Mouse (Mus musculus) forebrain, embryonic 13.5 days (tissue): ENCODE measurements at regions not wholly inside any gene's neighbourhood (a gene's known extent, or its start where the extent isn't known, plus 50 kb on each side); places are given as distances from the start of the nearest gene placed in this dataset.
A peak's percentile ranks its signal among the peaks of the same experiment; 100 is the strongest.

Experiments
- ATAC-seq: fragments of 200-750 bp; cut with Nextera tagmentation; 2 replicates; pipeline ENCODE4 v1.8.0; 2017
- H3K27ac ChIP-seq: fragments of 300-500 bp; sonication (generic); 2 replicates; pipeline ENCODE4 v1.5.1; 2015; ENCODE audit warnings: inconsistent platforms, mild to moderate bottlenecking, moderate library complexity
- H3K27me3 ChIP-seq: fragments of 300-500 bp; sonication (generic); 2 replicates; pipeline ENCODE4 v1.6.1; 2015; ENCODE audit warnings: mild to moderate bottlenecking, inconsistent platforms
- H3K36me3 ChIP-seq: fragments of 300-500 bp; sonication (generic); 2 replicates; pipeline ENCODE4 v1.6.1; 2015; ENCODE audit warnings: mild to moderate bottlenecking, inconsistent platforms; ENCODE audit not compliant: poor library complexity, severe bottlenecking
- H3K4me1 ChIP-seq: fragments of 300-500 bp; sonication (generic); 2 replicates; pipeline ENCODE4 v1.6.1; 2015; ENCODE audit warnings: inconsistent platforms
- H3K4me2 ChIP-seq: fragments of 300-500 bp; sonication (generic); 2 replicates; pipeline ENCODE4 v1.6.1; 2015; ENCODE audit warnings: inconsistent platforms, mild to moderate bottlenecking, moderate library complexity
- H3K4me3 ChIP-seq: fragments of 300-500 bp; sonication (generic); 2 replicates; pipeline ENCODE4 v1.5.1; 2015; ENCODE audit warnings: mild to moderate bottlenecking, inconsistent platforms
- H3K9ac ChIP-seq: fragments of 300-500 bp; sonication (generic); 2 replicates; pipeline ENCODE4 v1.6.1; 2015; ENCODE audit warnings: mild to moderate bottlenecking, inconsistent platforms
- H3K9me3 ChIP-seq: fragments of 300-500 bp; sonication (generic); replicated peaks from 2 replicates; pipeline ENCODE4 v1.6.1; 2016; ENCODE audit warnings: inconsistent platforms
- WGBS: fragments of 180-500 bp; shearing (Covaris S2); methylation state at CpG from one replicate; pipeline ENCODE4 v1.1.7; 2015; 5-methylcytosine and 5-hydroxymethylcytosine counted together

GRCm38 (mm10) chr2:45800131-45800530, 682.9 kb upstream of the Zeb2 start:
- Histone ChIP-seq H3K36me3 (no peaks in the 10 kb centered on the region), H3K27me3 (no peaks in the 10 kb centered on the region), H3K9ac (no peak overlapping the region), H3K4me3 (no peak overlapping the region), H3K27ac (no peak overlapping the region), H3K4me2 (no peak overlapping the region), H3K9me3 (no peaks in the 10 kb centered on the region), H3K4me1 (no peaks in the 10 kb centered on the region)
- ATAC-seq = no peak
- 84% methylated on average over 2 of the region's 2 CpGs for WGBS

- H3K9ac ChIP-seq = no peak overlapping the region
- H3K4me3 ChIP-seq = no peak overlapping the region
- H3K27me3 ChIP-seq = no peaks in the 10 kb centered on the region
- WGBS = 61% methylated on average over 3 of the region's 3 CpGs
- H3K9me3 ChIP-seq = no peaks in the 10 kb centered on the region
- H3K36me3 ChIP-seq = no peaks in the 10 kb centered on the region
- H3K4me1 ChIP-seq = peaks cover 17% of the 10 kb centered on the region
- H3K4me2 ChIP-seq = no peak overlapping the region
- H3K27ac ChIP-seq = no peak overlapping the region
- ATAC-seq = no peak
Measured at GRCm38 (mm10) chr2:45793561-45793960, 676.4 kb upstream of the Zeb2 start.

GRCm38 (mm10) chr2:45789739-45790138, 672.5 kb upstream of the Zeb2 start:
- peak; percentile 81 for ATAC-seq
- Histone ChIP-seq H3K27me3 (no peaks in the 10 kb centered on the region), H3K4me1 (peaks cover 30% of the 10 kb centered on the region), H3K27ac (no peak overlapping the region), H3K36me3 (no peaks in the 10 kb centered on the region), H3K9ac (no peak overlapping the region), H3K4me2 (no peak overlapping the region), H3K9me3 (no peaks in the 10 kb centered on the region), H3K4me3 (no peak overlapping the region)
- 4% methylated on average over 4 of the region's 4 CpGs for WGBS

GRCm38 (mm10) chr2:45787732-45788390, 670.7 kb upstream of the Zeb2 start:
- no peak for ATAC-seq
- Histone ChIP-seq H3K36me3 (no peaks in the 10 kb centered on the region), H3K9ac (no peak overlapping the region), H3K4me2 (no peak overlapping the region), H3K4me1 (peaks cover 25% of the 10 kb centered on the region), H3K27ac (no peak overlapping the region), H3K4me3 (no peak overlapping the region), H3K27me3 (no peaks in the 10 kb centered on the region), H3K9me3 (no peaks in the 10 kb centered on the region)
- WGBS = 68% methylated on average over 16 of the region's 16 CpGs

- H3K9ac ChIP-seq = no peak overlapping the region
- no peaks in the 10 kb centered on the region for H3K36me3 ChIP-seq
- H3K27ac ChIP-seq = no peak overlapping the region
- no peaks in the 10 kb centered on the region for H3K27me3 ChIP-seq
- H3K9me3 ChIP-seq = no peaks in the 10 kb centered on the region
- no peak overlapping the region for H3K4me2 ChIP-seq
- H3K4me3 ChIP-seq = no peak overlapping the region
- 0 out of 2 replicates have a peak, but pooled peaks have one; percentile 56 for ATAC-seq
- H3K4me1 ChIP-seq = peaks cover 25% of the 10 kb centered on the region
- 23% methylated on average over 6 of the region's 6 CpGs for WGBS
Measured at GRCm38 (mm10) chr2:45786787-45787186, 669.6 kb upstream of the Zeb2 start.

GRCm38 (mm10) chr2:45785684-45786083, 668.5 kb upstream of the Zeb2 start:
- H3K9ac ChIP-seq = no peak overlapping the region
- H3K4me1 ChIP-seq = peaks cover 25% of the 10 kb centered on the region
- H3K27me3 ChIP-seq = no peaks in the 10 kb centered on the region
- no peak overlapping the region for H3K27ac ChIP-seq
- H3K36me3 ChIP-seq = no peaks in the 10 kb centered on the region
- WGBS = 73% methylated on average over 2 of the region's 2 CpGs
- H3K4me2 ChIP-seq = no peak overlapping the region
- H3K4me3 ChIP-seq = no peak overlapping the region
- no peak for ATAC-seq
- no peaks in the 10 kb centered on the region for H3K9me3 ChIP-seq

- H3K4me2 ChIP-seq = no peak overlapping the region
- no peak for ATAC-seq
Measured at GRCm38 (mm10) chr2:45783634-45784412, 666.6 kb upstream of the Zeb2 start.

GRCm38 (mm10) chr2:45777466-45777865, 660.3 kb upstream of the Zeb2 start:
- WGBS = 87% methylated on average over 7 of the region's 7 CpGs
- H3K27me3 ChIP-seq = no peaks in the 10 kb centered on the region
- H3K9ac ChIP-seq = no peak overlapping the region
- no peak overlapping the region for H3K27ac ChIP-seq
- H3K4me2 ChIP-seq = no peak overlapping the region
- H3K4me1 ChIP-seq = no peaks in the 10 kb centered on the region
- no peaks in the 10 kb centered on the region; the same call in 1 of the 2 replicates for H3K9me3 ChIP-seq
- H3K4me3 ChIP-seq = no peak overlapping the region
- ATAC-seq = no peak
- H3K36me3 ChIP-seq = no peaks in the 10 kb centered on the region

More at GRCm38 (mm10) chr2:45783634-45784412, 666.6 kb upstream of the Zeb2 start:
- Histone ChIP-seq H3K9me3 (no peaks in the 10 kb centered on the region), H3K27me3 (no peaks in the 10 kb centered on the region), H3K36me3 (no peaks in the 10 kb centered on the region), H3K4me3 (no peak overlapping the region), H3K4me1 (peaks cover 15% of the 10 kb centered on the region), H3K9ac (no peak overlapping the region), H3K27ac (no peak overlapping the region)
- WGBS = 79% methylated on average over 9 of the region's 9 CpGs

GRCm38 (mm10) chr2:45776485-45777135, 659.4 kb upstream of the Zeb2 start:
- no peaks in the 10 kb centered on the region for H3K27me3 ChIP-seq
- ATAC-seq = peak; percentile 21; the same call in 1 of the 2 replicates
- no peak overlapping the region for H3K27ac ChIP-seq
- 69% methylated on average over 17 of the region's 17 CpGs for WGBS
- H3K4me3 ChIP-seq = no peak overlapping the region
- no peaks in the 10 kb centered on the region; the same call in 1 of the 2 replicates for H3K9me3 ChIP-seq
- H3K4me2 ChIP-seq = no peak overlapping the region; the same call in 1 of the 2 replicates
- H3K9ac ChIP-seq = no peak overlapping the region
- H3K4me1 ChIP-seq = no peaks in the 10 kb centered on the region
- H3K36me3 ChIP-seq = no peaks in the 10 kb centered on the region

- Histone ChIP-seq H3K4me1 (no peaks in the 10 kb centered on the region), H3K27ac (no peak overlapping the region), H3K4me3 (no peak overlapping the region), H3K27me3 (no peaks in the 10 kb centered on the region), H3K9ac (no peak overlapping the region), H3K9me3 (no peaks in the 10 kb centered on the region; the same call in 1 of the 2 replicates), H3K4me2 (no peak overlapping the region), H3K36me3 (no peaks in the 10 kb centered on the region)
- ATAC-seq = no peak
- 91% methylated on average over 4 of the region's 4 CpGs for WGBS
Measured at GRCm38 (mm10) chr2:45775691-45776090, 658.5 kb upstream of the Zeb2 start.

GRCm38 (mm10) chr2:45774416-45774815, 657.2 kb upstream of the Zeb2 start:
- Histone ChIP-seq H3K36me3 (no peaks in the 10 kb centered on the region), H3K9ac (no peak overlapping the region), H3K27ac (no peak overlapping the region), H3K4me1 (no peaks in the 10 kb centered on the region), H3K27me3 (no peaks in the 10 kb centered on the region), H3K9me3 (no peaks in the 10 kb centered on the region; the same call in 1 of the 2 replicates), H3K4me2 (no peak overlapping the region), H3K4me3 (no peak overlapping the region)
- ATAC-seq = no peak
- 84% methylated on average over 3 of the region's 3 CpGs for WGBS

- Histone ChIP-seq H3K4me2 (no peak overlapping the region), H3K9me3 (no peaks in the 10 kb centered on the region), H3K9ac (no peak overlapping the region), H3K36me3 (no peaks in the 10 kb centered on the region), H3K27ac (no peak overlapping the region), H3K4me3 (no peak overlapping the region), H3K4me1 (no peaks in the 10 kb centered on the region), H3K27me3 (no peaks in the 10 kb centered on the region)
- ATAC-seq = no peak
- 74% methylated on average over 1 of the region's 1 CpGs for WGBS
Measured at GRCm38 (mm10) chr2:45757176-45757575, 640.0 kb upstream of the Zeb2 start.
